9 mouse cellular contexts compared by ENCODE assay signal in the genomic region with DNA sequence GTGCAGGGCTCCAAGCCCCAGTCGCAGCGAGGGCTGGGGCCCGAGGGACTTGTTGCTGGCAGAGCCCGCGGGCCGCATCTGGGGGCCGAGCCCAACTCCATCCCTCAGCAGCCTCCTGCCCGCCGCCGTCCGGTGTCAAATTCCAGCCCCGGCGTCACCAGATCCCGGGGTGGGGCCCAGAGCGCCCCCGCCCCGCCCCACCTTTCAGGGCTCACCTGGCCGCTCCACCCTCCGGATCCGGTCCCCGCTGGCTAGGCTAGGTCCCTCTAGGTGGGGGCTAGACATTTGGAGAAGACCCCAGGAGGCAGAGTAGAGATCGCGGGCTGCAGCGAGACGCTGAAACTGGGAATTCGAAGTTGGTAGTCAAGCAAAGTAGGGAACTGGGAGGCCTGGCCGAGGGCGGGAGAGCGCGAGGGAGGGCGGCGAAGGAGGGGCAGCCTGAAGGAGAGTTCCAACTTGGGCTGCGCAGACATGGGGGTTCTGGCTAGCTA. TPM values are rescaled to one million over a fixed set of nuclear protein-coding genes. Genes with fewer than 3 reads are reported as not detected.
DNase-seq lines count a peak whose midpoint lies in the region; ATAC-seq and TF ChIP-seq lines count a peak whose summit lies in the region.
"Had no signal": no experiment of that assay in that cellular context is flagged by ENCODE, and none has a peak within 500 bp of the region (broad histone marks: within the 10 kb centered on the region; RNA-seq: fewer than 3 reads in every experiment).

TSS of gene Artn (minus strand) at position 373 of the 491 bp plus-strand sequence.

- no peaks in the 10 kb centered on the region for H3K9me3 ChIP-seq in hindbrain, embryonic 14.5 days (ENCODE audit: control insufficient read depth, low read length)
- peaks cover 3% of the 10 kb centered on the region; the same call in 1 of the 2 replicates for H3K9me3 ChIP-seq in liver, embryonic 11.5 days (ENCODE audit: control insufficient read depth, low read length)
- no peaks in the 10 kb centered on the region for H3K9me3 ChIP-seq in neural tube, embryonic 12.5 days

- peak within 1 kb of the TSS; percentile 51 for H3K4me2 ChIP-seq in hindbrain, embryonic 14.5 days (replicated peaks)
- H3K4me2 ChIP-seq in liver, embryonic 11.5 days: peak within 1 kb of the TSS; percentile 95
- peak within 1 kb of the TSS; percentile 62 for H3K4me2 ChIP-seq in neural tube, embryonic 12.5 days (replicated peaks)

- peaks cover 3% of the 10 kb centered on the region; the same call in 1 of the 2 replicates for H3K36me3 ChIP-seq in hindbrain, embryonic 14.5 days (replicated peaks; ENCODE audit: control insufficient read depth, insufficient read depth)
- H3K36me3 ChIP-seq in liver, embryonic 11.5 days (ENCODE audit: control insufficient read depth, insufficient read depth, low read length): no peaks in the 10 kb centered on the region
- H3K36me3 ChIP-seq in neural tube, embryonic 12.5 days: no peaks in the 10 kb centered on the region; the same call in 1 of the 2 replicates

- DNase-seq in layer of hippocampus, postnatal 10 days (ENCODE audit: low spot score in 2 of 2): peak; percentile 24 to 30
- no peak for DNase-seq in layer of hippocampus, postnatal 25 days (ENCODE audit: extremely low spot score in 1 of 2, low spot score in 1 of 2)
- no peak for DNase-seq in hindbrain, embryonic 14.5 days (ENCODE audit: low spot score)
- DNase-seq in liver, embryonic 11.5 days (ENCODE audit: low spot score): peak; percentile 65
- no peak for DNase-seq in frontal cortex, postnatal 10 days (ENCODE audit: low spot score in 2 of 2)
- DNase-seq in frontal cortex, postnatal 25 days (ENCODE audit: low spot score in 2 of 2): no peak

- TF ChIP-seq CTCF in embryonic fibroblast, embryonic 13.5 days (IDR thresholded peaks at IDR 0.05; ENCODE audit: borderline replicate concordance, insufficient read depth, low read length): no peak

- H3K27ac ChIP-seq in embryonic fibroblast, embryonic 13.5 days (ENCODE audit: insufficient read depth, low read length): 0 out of 2 replicates have a peak within 1 kb of the TSS, but pooled peaks have one; percentile 2
- no peak within 1 kb of the TSS for H3K27ac ChIP-seq in hindbrain, embryonic 14.5 days
- peak within 1 kb of the TSS; percentile 57 for H3K27ac ChIP-seq in liver, embryonic 11.5 days (ENCODE audit: low read depth, low read length)
- no peak within 1 kb of the TSS for H3K27ac ChIP-seq in neural tube, embryonic 12.5 days

- H3K9ac ChIP-seq in hindbrain, embryonic 14.5 days: peak within 1 kb of the TSS; percentile 38; the same call in 1 of the 2 replicates
- H3K9ac ChIP-seq in liver, embryonic 11.5 days (ENCODE audit: low read depth, low read length): peak within 1 kb of the TSS; percentile 35
- peak within 1 kb of the TSS; percentile 13; the same call in 1 of the 2 replicates for H3K9ac ChIP-seq in neural tube, embryonic 12.5 days

- peaks cover 58% of the 10 kb centered on the region for H3K27me3 ChIP-seq in hindbrain, embryonic 14.5 days (ENCODE audit: control insufficient read depth, insufficient read depth, low read length)
- H3K27me3 ChIP-seq in liver, embryonic 11.5 days (replicated peaks; ENCODE audit: control insufficient read depth, insufficient read depth, low read length): peaks cover 56% of the 10 kb centered on the region
- H3K27me3 ChIP-seq in neural tube, embryonic 12.5 days (replicated peaks): peaks cover 55% of the 10 kb centered on the region
- H3K27me3 ChIP-seq: Patski had no signal

- H3K4me3 ChIP-seq in embryonic fibroblast, embryonic 13.5 days (ENCODE audit: insufficient read depth, low read length): peak within 1 kb of the TSS; percentile 16
- peak within 1 kb of the TSS; percentile 13 for H3K4me3 ChIP-seq in hindbrain, embryonic 14.5 days (replicated peaks; ENCODE audit: low read length)
- H3K4me3 ChIP-seq in liver, embryonic 11.5 days (ENCODE audit: low read depth, low read length): peak within 1 kb of the TSS; percentile 40
- peak within 1 kb of the TSS; percentile 31 for H3K4me3 ChIP-seq in neural tube, embryonic 12.5 days

- peaks cover 8% of the 10 kb centered on the region; the same call in 1 of the 2 replicates for H3K4me1 ChIP-seq in embryonic fibroblast, embryonic 13.5 days (ENCODE audit: control insufficient read depth, insufficient read depth, low read length)
- H3K4me1 ChIP-seq in hindbrain, embryonic 14.5 days (replicated peaks; ENCODE audit: control insufficient read depth, insufficient read depth, low read length): peaks cover 16% of the 10 kb centered on the region; the same call in 1 of the 2 replicates
- peaks cover 30% of the 10 kb centered on the region for H3K4me1 ChIP-seq in liver, embryonic 11.5 days (replicated peaks; ENCODE audit: control insufficient read depth, insufficient read depth, low read length)
- peaks cover 34% of the 10 kb centered on the region for H3K4me1 ChIP-seq in neural tube, embryonic 12.5 days

- 0 out of 2 replicates have a peak, but pooled peaks have one; percentile 31 for TF ChIP-seq POLR2A in embryonic fibroblast, embryonic 13.5 days (IDR thresholded peaks at IDR 0.05; ENCODE audit: low read depth, low read length)

- WGBS in hindbrain, embryonic 14.5 days: under 1% methylated on average over 33 of the region's 33 CpGs
- 3% methylated on average over 33 of the region's 33 CpGs for WGBS in liver, embryonic 11.5 days
- under 1% methylated on average over 33 of the region's 33 CpGs for WGBS in neural tube, embryonic 12.5 days

- no peak for ATAC-seq in hindbrain, embryonic 14.5 days (ENCODE audit: low FRiP score)
- ATAC-seq in liver, embryonic 11.5 days (replicated peaks; ENCODE audit: low FRiP score): peak; percentile 8; the same call in 1 of the 2 replicates
- no peak for ATAC-seq in neural tube, embryonic 12.5 days (ENCODE audit: low FRiP score, low read depth)
- ATAC-seq: Patski had no signal

RNA-seq across cellular contexts. Expression of gene Artn, which starts in this region (rescaled TPM):
- 1 to 10 TPM; 1.5 to 1.6 TPM for total RNA-seq in layer of hippocampus, postnatal 10 days (2021)
- 1 to 10 TPM; 1.9 to 2.2 TPM for total RNA-seq in layer of hippocampus, postnatal 25 days (2021)
- polyA plus RNA-seq in embryonic fibroblast, embryonic 13.5 days (2011; ENCODE audit: insufficient read length, low read depth, missing spikeins): 2.7 and 5.8 TPM in 2 replicates
- 0.95 and 0.96 TPM in 2 replicates for polyA plus RNA-seq in hindbrain, embryonic 14.5 days (2014; fragmentation: Nextera tagmentation; extraction: Ambion mirVana)
- 0.74 and 1.2 TPM in 2 replicates for polyA plus RNA-seq in liver, embryonic 11.5 days (2014; fragmentation: Nextera tagmentation; extraction: Ambion mirVana)
- polyA plus RNA-seq in neural tube, embryonic 12.5 days (2016; fragmentation: Nextera tagmentation; extraction: Ambion mirVana): 1.3 and 3.1 TPM in 2 replicates
- polyA plus RNA-seq: Patski had no signal

Comparison
In these comparisons a context has a peak if more than half of its experiments do, and no peak if none do; other contexts are left out.
1. DNase-seq: peak in layer of hippocampus, postnatal 10 days (2 of 2) and liver, embryonic 11.5 days (single experiment); none in layer of hippocampus, postnatal 25 days (0 of 2), hindbrain, embryonic 14.5 days (single experiment), frontal cortex, postnatal 10 days (0 of 2) and frontal cortex, postnatal 25 days (0 of 2).
2. H3K27ac ChIP-seq: peak in embryonic fibroblast, embryonic 13.5 days (single experiment) and liver, embryonic 11.5 days (single experiment); none in hindbrain, embryonic 14.5 days (single experiment) and neural tube, embryonic 12.5 days (single experiment).
3. Peak in every context shown above with its lines, with median percentiles within 50 percentile points of each other: H3K4me3 ChIP-seq, H3K4me2 ChIP-seq and H3K9ac ChIP-seq.